In genomic region chr8:91565869-91566502, GRCm38 (mm10) we compare ENCODE assay signal across 7 mouse cellular contexts.
A peak's percentile ranks its signal among the peaks of the same experiment; 100 is the strongest.
DNase-seq lines count a peak whose midpoint lies in the region; ATAC-seq lines count a peak whose summit lies in the region.

No protein-coding gene starts in this region.

- H3K9ac ChIP-seq in intestine, embryonic 14.5 days (ENCODE audit: low read length): no peak overlapping the region
- no peak overlapping the region for H3K9ac ChIP-seq in intestine, embryonic 15.5 days
- no peak overlapping the region for H3K9ac ChIP-seq in hindbrain, embryonic 13.5 days

- no peak for DNase-seq in intestine, embryonic 14.5 days (ENCODE audit: low spot score)
- peak; percentile 74 for DNase-seq in urinary bladder, postnatal 14 days (ENCODE audit: low spot score)
- no peak for DNase-seq in urinary bladder, postnatal 4 days (ENCODE audit: low spot score in 2 of 2)
- DNase-seq in ovary, postnatal 14 days (ENCODE audit: low spot score): no peak

- WGBS in intestine, embryonic 14.5 days: 36% methylated on average over 12 of the region's 12 CpGs
- 37% methylated on average over 12 of the region's 12 CpGs for WGBS in intestine, embryonic 15.5 days
- WGBS in hindbrain, embryonic 13.5 days: 31% methylated on average over 12 of the region's 12 CpGs

- no peak overlapping the region for H3K4me3 ChIP-seq in intestine, embryonic 14.5 days (ENCODE audit: low read depth, low read length)
- no peak overlapping the region for H3K4me3 ChIP-seq in intestine, embryonic 15.5 days (replicated peaks)
- no peak overlapping the region for H3K4me3 ChIP-seq in hindbrain, embryonic 13.5 days

- H3K4me2 ChIP-seq in intestine, embryonic 14.5 days (ENCODE audit: low read length): no peak overlapping the region; the same call in 1 of the 2 replicates
- H3K4me2 ChIP-seq in intestine, embryonic 15.5 days (replicated peaks): no peak overlapping the region
- no peak overlapping the region for H3K4me2 ChIP-seq in hindbrain, embryonic 13.5 days

- H3K27me3 ChIP-seq in intestine, embryonic 14.5 days (replicated peaks; ENCODE audit: control insufficient read depth, insufficient read depth, low read length): no peaks in the 10 kb centered on the region
- H3K27me3 ChIP-seq in intestine, embryonic 15.5 days (replicated peaks): no peaks in the 10 kb centered on the region
- H3K27me3 ChIP-seq in hindbrain, embryonic 13.5 days: peaks cover 9% of the 10 kb centered on the region; the same call in 1 of the 2 replicates

- peak overlapping the region; percentile 27; the same call in 1 of the 2 replicates for H3K27ac ChIP-seq in intestine, embryonic 14.5 days (ENCODE audit: low read depth)
- H3K27ac ChIP-seq in intestine, embryonic 15.5 days: no peak overlapping the region
- 0 out of 2 replicates have a peak overlapping the region, but pooled peaks have one; percentile 3 for H3K27ac ChIP-seq in hindbrain, embryonic 13.5 days

- no peak for ATAC-seq in intestine, embryonic 14.5 days (replicated peaks; ENCODE audit: low FRiP score, low TSS enrichment, low read depth)
- ATAC-seq in intestine, embryonic 15.5 days: no peak
- no peak for ATAC-seq in hindbrain, embryonic 13.5 days (ENCODE audit: low FRiP score)
- no peak for ATAC-seq in activated CD4-positive, CD25-positive, alpha-beta regulatory T cell, adult 4 months

- H3K4me1 ChIP-seq in intestine, embryonic 14.5 days (replicated peaks; ENCODE audit: control insufficient read depth, insufficient read depth, low read length): peaks cover 32% of the 10 kb centered on the region
- peaks cover 23% of the 10 kb centered on the region for H3K4me1 ChIP-seq in intestine, embryonic 15.5 days (replicated peaks)
- peaks cover 37% of the 10 kb centered on the region for H3K4me1 ChIP-seq in hindbrain, embryonic 13.5 days (replicated peaks)

- no peaks in the 10 kb centered on the region for H3K9me3 ChIP-seq in intestine, embryonic 14.5 days (ENCODE audit: control insufficient read depth, low read length)
- H3K9me3 ChIP-seq in intestine, embryonic 15.5 days: no peaks in the 10 kb centered on the region
- no peaks in the 10 kb centered on the region for H3K9me3 ChIP-seq in hindbrain, embryonic 13.5 days

- H3K36me3 ChIP-seq in intestine, embryonic 14.5 days (ENCODE audit: control insufficient read depth, insufficient read depth, low read length): no peaks in the 10 kb centered on the region
- no peaks in the 10 kb centered on the region for H3K36me3 ChIP-seq in intestine, embryonic 15.5 days
- H3K36me3 ChIP-seq in hindbrain, embryonic 13.5 days: no peaks in the 10 kb centered on the region
